In the genomic region with DNA sequence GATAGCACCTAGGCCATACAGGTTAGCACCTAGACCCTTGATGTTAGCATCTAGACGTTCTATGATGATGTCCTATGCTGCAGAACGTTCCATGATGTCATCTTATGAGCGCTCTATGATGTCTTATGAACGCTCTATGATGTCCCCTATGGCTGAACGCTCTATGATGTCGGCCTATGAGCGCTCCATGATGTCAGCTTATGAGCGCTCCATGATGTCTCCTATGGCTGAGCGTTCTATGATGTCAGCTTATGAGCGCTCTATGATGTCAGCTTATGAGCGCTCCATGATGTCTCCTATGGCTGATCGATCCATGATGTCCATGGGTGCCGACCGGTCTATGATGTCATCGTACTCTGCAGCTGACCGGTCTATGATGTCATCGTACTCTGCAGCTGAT, we compare ENCODE assay signal across 13 mouse cellular contexts. TPM values are rescaled to one million over a fixed set of nuclear protein-coding genes. Genes with fewer than 3 reads are reported as not detected.
DNase-seq lines count a peak whose midpoint lies in the region; ATAC-seq lines count a peak whose summit lies in the region.
"Had no signal": no experiment of that assay in that cellular context is flagged by ENCODE, and none has a peak within 500 bp of the region (broad histone marks: within the 10 kb centered on the region; RNA-seq: fewer than 3 reads in every experiment).

No protein-coding gene starts in this region.

- H3K4me1 ChIP-seq in kidney, embryonic 16.5 days (ENCODE audit: insufficient read depth, low read length): no peaks in the 10 kb centered on the region
- H3K4me1 ChIP-seq in neural tube, embryonic 13.5 days (replicated peaks): peaks cover 18% of the 10 kb centered on the region
- H3K4me1 ChIP-seq in neural tube, embryonic 15.5 days: peaks cover 16% of the 10 kb centered on the region
- 0 out of 2 replicates have a peak, but pooled peaks cover under 1% of the 10 kb centered on the region for H3K4me1 ChIP-seq in intestine, embryonic 15.5 days (replicated peaks)

- H3K27me3 ChIP-seq in kidney, embryonic 16.5 days (ENCODE audit: insufficient read depth, low read length): no peaks in the 10 kb centered on the region
- no peaks in the 10 kb centered on the region for H3K27me3 ChIP-seq in neural tube, embryonic 13.5 days
- H3K27me3 ChIP-seq in neural tube, embryonic 15.5 days (replicated peaks): no peaks in the 10 kb centered on the region
- H3K27me3 ChIP-seq in intestine, embryonic 15.5 days (replicated peaks): no peaks in the 10 kb centered on the region

- peaks cover 71% of the 10 kb centered on the region for H3K36me3 ChIP-seq in kidney, embryonic 16.5 days (ENCODE audit: insufficient read depth, low read length)
- H3K36me3 ChIP-seq in neural tube, embryonic 13.5 days: peaks cover 86% of the 10 kb centered on the region
- peaks cover 80% of the 10 kb centered on the region for H3K36me3 ChIP-seq in neural tube, embryonic 15.5 days
- peaks cover 64% of the 10 kb centered on the region for H3K36me3 ChIP-seq in intestine, embryonic 15.5 days

- H3K4me3 ChIP-seq in kidney, embryonic 16.5 days (ENCODE audit: low read length): no peak overlapping the region
- no peak overlapping the region for H3K4me3 ChIP-seq in neural tube, embryonic 13.5 days
- no peak overlapping the region for H3K4me3 ChIP-seq in neural tube, embryonic 15.5 days (replicated peaks)
- H3K4me3 ChIP-seq in intestine, embryonic 15.5 days (replicated peaks): no peak overlapping the region
- H3K4me3 ChIP-seq: gastrocnemius, adult 2 months; layer of hippocampus, adult 2 months had no signal

- no peak overlapping the region for H3K27ac ChIP-seq in kidney, embryonic 16.5 days (ENCODE audit: low read length)
- no peak overlapping the region for H3K27ac ChIP-seq in neural tube, embryonic 13.5 days (replicated peaks)
- H3K27ac ChIP-seq in neural tube, embryonic 15.5 days (replicated peaks): no peak overlapping the region
- H3K27ac ChIP-seq in intestine, embryonic 15.5 days: no peak overlapping the region
- H3K27ac ChIP-seq: gastrocnemius, adult 2 months; layer of hippocampus, adult 2 months had no signal

- H3K4me2 ChIP-seq in kidney, embryonic 16.5 days (replicated peaks; ENCODE audit: low read depth, low read length): no peak overlapping the region
- no peak overlapping the region for H3K4me2 ChIP-seq in neural tube, embryonic 13.5 days
- H3K4me2 ChIP-seq in neural tube, embryonic 15.5 days: no peak overlapping the region
- H3K4me2 ChIP-seq in intestine, embryonic 15.5 days (replicated peaks): no peak overlapping the region

- WGBS in kidney, embryonic 16.5 days: 98% methylated on average over 17 of the region's 17 CpGs
- WGBS in neural tube, embryonic 13.5 days: 98% methylated on average over 17 of the region's 17 CpGs
- WGBS in neural tube, embryonic 15.5 days: 97% methylated on average over 17 of the region's 17 CpGs
- WGBS in intestine, embryonic 15.5 days: 97% methylated on average over 17 of the region's 17 CpGs

- ATAC-seq in kidney, embryonic 16.5 days (ENCODE audit: low FRiP score, low TSS enrichment): 0 out of 2 replicates have a peak, but pooled peaks have one; percentile 31
- 0 out of 2 replicates have a peak, but pooled peaks have one; percentile 23 for ATAC-seq in neural tube, embryonic 13.5 days (ENCODE audit: low read depth)
- no peak for ATAC-seq in neural tube, embryonic 15.5 days (ENCODE audit: low FRiP score)
- peak; percentile 35; the same call in 1 of the 2 replicates for ATAC-seq in intestine, embryonic 15.5 days

- H3K9me3 ChIP-seq in kidney, embryonic 16.5 days (ENCODE audit: low read length): peaks cover 7% of the 10 kb centered on the region
- H3K9me3 ChIP-seq in neural tube, embryonic 13.5 days: no peaks in the 10 kb centered on the region
- H3K9me3 ChIP-seq in neural tube, embryonic 15.5 days (replicated peaks): no peaks in the 10 kb centered on the region
- H3K9me3 ChIP-seq in intestine, embryonic 15.5 days: no peaks in the 10 kb centered on the region

- no peak overlapping the region for H3K9ac ChIP-seq in kidney, embryonic 16.5 days (replicated peaks; ENCODE audit: low read length)
- no peak overlapping the region for H3K9ac ChIP-seq in neural tube, embryonic 13.5 days
- H3K9ac ChIP-seq in neural tube, embryonic 15.5 days (replicated peaks): no peak overlapping the region
- no peak overlapping the region for H3K9ac ChIP-seq in intestine, embryonic 15.5 days

- DNase-seq in kidney, postnatal 4 days: no peak
- no peak for DNase-seq in B cell, adult 2 months
- no peak for DNase-seq in gastrocnemius, adult 18-20 months (ENCODE audit: low spot score)
- DNase-seq: adrenal gland, postnatal 25 days; gastrocnemius, adult 2 months; lung, postnatal 4 days; right cerebral cortex, postnatal 14 days; thymus, postnatal 4 days had no signal

RNA-seq across cellular contexts. Expression of gene Son, which starts 10.0 kb away (rescaled TPM):
- 100.0 and 111 TPM in 2 replicates for polyA plus RNA-seq in kidney, embryonic 16.5 days (2015; fragmentation: Nextera tagmentation; extraction: Ambion mirVana)
- 125 and 129 TPM in 2 replicates for polyA plus RNA-seq in neural tube, embryonic 13.5 days (2015; fragmentation: Nextera tagmentation; extraction: Ambion mirVana)
- 103 and 106 TPM in 2 replicates for polyA plus RNA-seq in neural tube, embryonic 15.5 days (2015; fragmentation: Nextera tagmentation; extraction: Ambion mirVana)
- 100 and 101 TPM in 2 replicates for polyA plus RNA-seq in intestine, embryonic 15.5 days (2015; fragmentation: Nextera tagmentation; extraction: Ambion mirVana)
- total RNA-seq in gastrocnemius, adult 18-20 months (2021): 10 to 100 TPM; 92.4 to 97.4 TPM

RNA-seq across cellular contexts. Expression of gene Gart, which starts 10.5 kb away (rescaled TPM):
- 120 and 129 TPM in 2 replicates for polyA plus RNA-seq in kidney, embryonic 16.5 days (2015; fragmentation: Nextera tagmentation; extraction: Ambion mirVana)
- polyA plus RNA-seq in neural tube, embryonic 13.5 days (2015; fragmentation: Nextera tagmentation; extraction: Ambion mirVana): 62.1 and 66.1 TPM in 2 replicates
- 56.6 and 80.4 TPM in 2 replicates for polyA plus RNA-seq in neural tube, embryonic 15.5 days (2015; fragmentation: Nextera tagmentation; extraction: Ambion mirVana)
- 107 and 110 TPM in 2 replicates for polyA plus RNA-seq in intestine, embryonic 15.5 days (2015; fragmentation: Nextera tagmentation; extraction: Ambion mirVana)
- total RNA-seq in gastrocnemius, adult 18-20 months (2021): 10 to 100 TPM; 60.8 to 64.6 TPM

RNA-seq across cellular contexts. Expression of gene Donson, which starts 31.3 kb away (rescaled TPM):
- 21.5 and 22.6 TPM in 2 replicates for polyA plus RNA-seq in kidney, embryonic 16.5 days (2015; fragmentation: Nextera tagmentation; extraction: Ambion mirVana)
- 19.1 and 20.5 TPM in 2 replicates for polyA plus RNA-seq in neural tube, embryonic 13.5 days (2015; fragmentation: Nextera tagmentation; extraction: Ambion mirVana)
- polyA plus RNA-seq in neural tube, embryonic 15.5 days (2015; fragmentation: Nextera tagmentation; extraction: Ambion mirVana): 19.4 and 21.7 TPM in 2 replicates
- polyA plus RNA-seq in intestine, embryonic 15.5 days (2015; fragmentation: Nextera tagmentation; extraction: Ambion mirVana): 16.3 and 17.6 TPM in 2 replicates
- 1 to 10 TPM; 1.1 TPM for total RNA-seq in gastrocnemius, adult 18-20 months (2021)

RNA-seq across cellular contexts. Expression of gene Dnajc28, which starts 38.5 kb away (rescaled TPM):
- polyA plus RNA-seq in kidney, embryonic 16.5 days (2015; fragmentation: Nextera tagmentation; extraction: Ambion mirVana): 3.8 and 4.9 TPM in 2 replicates
- 6.9 and 7.0 TPM in 2 replicates for polyA plus RNA-seq in neural tube, embryonic 13.5 days (2015; fragmentation: Nextera tagmentation; extraction: Ambion mirVana)
- polyA plus RNA-seq in neural tube, embryonic 15.5 days (2015; fragmentation: Nextera tagmentation; extraction: Ambion mirVana): 5.1 and 5.9 TPM in 2 replicates
- polyA plus RNA-seq in intestine, embryonic 15.5 days (2015; fragmentation: Nextera tagmentation; extraction: Ambion mirVana): 2.1 and 2.5 TPM in 2 replicates
- 10 to 100 TPM; 19.8 to 20.5 TPM for total RNA-seq in gastrocnemius, adult 18-20 months (2021)

RNA-seq across cellular contexts. Expression of gene Tmem50b, which starts 59.7 kb away (rescaled TPM):
- 42.1 and 47.7 TPM in 2 replicates for polyA plus RNA-seq in kidney, embryonic 16.5 days (2015; fragmentation: Nextera tagmentation; extraction: Ambion mirVana)
- polyA plus RNA-seq in neural tube, embryonic 13.5 days (2015; fragmentation: Nextera tagmentation; extraction: Ambion mirVana): 85.6 and 96.8 TPM in 2 replicates
- 102 and 112 TPM in 2 replicates for polyA plus RNA-seq in neural tube, embryonic 15.5 days (2015; fragmentation: Nextera tagmentation; extraction: Ambion mirVana)
- polyA plus RNA-seq in intestine, embryonic 15.5 days (2015; fragmentation: Nextera tagmentation; extraction: Ambion mirVana): 31.7 and 32.2 TPM in 2 replicates
- 10 to 100 TPM; 13.1 to 15.1 TPM for total RNA-seq in gastrocnemius, adult 18-20 months (2021)
